Mouse (Mus musculus): Measurements from ENCODE around the gene Nrg3. TPM values are rescaled to one million over a fixed set of nuclear protein-coding genes. Genes with fewer than 3 reads are reported as not detected.
"Not testable (repeated sequence)": the region's sequence is repeated elsewhere in the genome, so short reads cannot be mapped to it uniquely, and the experiment has no call there.

The Nrg3 gene
- polyA plus RNA-seq, 1 experiment from 2014 or later = 17.0 TPM

DNA sequence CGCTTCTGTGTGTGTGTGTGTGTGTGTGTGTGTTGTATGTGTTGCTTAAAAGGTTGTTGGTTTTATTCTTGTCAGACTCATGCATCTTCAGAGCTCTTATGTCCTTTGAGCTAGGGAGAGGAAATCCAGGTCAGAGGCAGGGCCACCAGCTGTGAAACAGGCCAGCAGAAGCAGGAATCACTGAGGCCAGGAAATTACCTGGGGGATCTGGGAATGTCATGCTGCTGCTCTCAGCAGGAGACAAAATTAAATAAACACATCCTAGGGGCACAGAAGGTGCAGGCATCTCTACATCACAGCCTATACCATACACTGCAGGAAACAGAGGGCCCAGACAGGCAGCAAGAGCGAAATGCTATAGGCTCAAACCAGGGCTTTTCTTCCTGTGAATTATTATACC, 299.2 kb downstream of the Nrg3 start:
- no peaks in the 10 kb centered on the region for H3K27me3 ChIP-seq (replicated peaks)
- 0 out of 2 replicates have a peak, but pooled peaks have one; percentile 66 for ATAC-seq (ENCODE audit: low FRiP score)
- H3K9ac ChIP-seq (replicated peaks) = no peak overlapping the region
- WGBS = 75% methylated on average over 2 of the region's 2 CpGs
- H3K36me3 ChIP-seq = no peaks in the 10 kb centered on the region
- H3K4me1 ChIP-seq = peaks cover 6% of the 10 kb centered on the region; the same call in 1 of the 2 replicates
- no peak overlapping the region for H3K4me3 ChIP-seq (replicated peaks)
- no peaks in the 10 kb centered on the region for H3K9me3 ChIP-seq (replicated peaks)
- 0 out of 2 replicates have a peak overlapping the region, but pooled peaks have one; percentile 5 for H3K27ac ChIP-seq (replicated peaks)
- H3K4me2 ChIP-seq = no peak overlapping the region

DNA sequence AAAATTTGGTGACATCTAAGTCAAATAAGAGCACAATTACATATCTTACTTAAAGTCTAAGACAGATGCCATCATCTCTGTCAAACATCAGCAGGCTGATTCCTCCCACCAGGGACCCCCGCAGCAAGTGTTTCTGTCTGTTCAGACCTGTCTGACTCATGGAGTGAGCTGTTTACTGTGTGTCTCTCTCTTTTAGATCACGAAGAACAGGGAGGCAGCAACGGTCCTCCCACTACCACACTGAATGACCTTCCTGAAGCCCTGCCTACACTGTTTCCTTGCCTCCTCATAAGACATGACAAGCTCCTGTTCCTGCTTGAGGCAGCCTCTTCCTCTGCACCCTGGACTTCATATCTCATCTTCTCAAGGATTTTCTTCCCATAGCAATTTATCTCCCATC, 312.7 kb downstream of the Nrg3 start:
- no peak overlapping the region for H3K4me2 ChIP-seq
- H3K4me1 ChIP-seq = no peaks in the 10 kb centered on the region
- H3K27me3 ChIP-seq (replicated peaks) = no peaks in the 10 kb centered on the region
- H3K9me3 ChIP-seq (replicated peaks) = no peaks in the 10 kb centered on the region
- no peak overlapping the region for H3K27ac ChIP-seq (replicated peaks)
- WGBS = 80% methylated on average over 3 of the region's 3 CpGs
- no peak overlapping the region for H3K4me3 ChIP-seq (replicated peaks)
- no peak overlapping the region for H3K9ac ChIP-seq (replicated peaks)
- H3K36me3 ChIP-seq = no peaks in the 10 kb centered on the region
- no peak for ATAC-seq (ENCODE audit: low FRiP score)

DNA sequence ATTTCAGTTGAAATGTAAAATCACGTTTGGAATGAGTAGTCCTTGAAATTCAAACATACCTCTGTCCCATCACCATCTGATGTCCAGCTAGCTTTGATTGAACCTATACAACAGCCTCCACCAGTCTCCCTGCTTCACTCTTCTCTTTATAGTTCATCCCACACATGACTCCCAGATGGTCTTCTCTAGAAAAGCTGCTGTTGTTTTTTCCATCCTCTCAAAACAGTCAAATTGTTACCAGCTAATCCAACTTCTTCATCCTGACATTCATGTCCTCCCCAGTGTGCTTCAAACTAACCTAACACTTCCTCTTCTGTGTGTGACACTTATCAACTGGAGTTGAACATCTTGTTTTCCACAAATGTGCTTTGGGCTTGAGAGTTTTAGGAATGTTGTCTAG, 317.4 kb downstream of the Nrg3 start:
- H3K4me3 ChIP-seq (replicated peaks) = no peak overlapping the region
- 44% methylated on average over 1 of the region's 1 CpGs for WGBS
- H3K9me3 ChIP-seq (replicated peaks) = no peaks in the 10 kb centered on the region
- ATAC-seq (ENCODE audit: low FRiP score) = no peak
- H3K27me3 ChIP-seq (replicated peaks) = no peaks in the 10 kb centered on the region
- no peak overlapping the region for H3K27ac ChIP-seq (replicated peaks)
- H3K4me2 ChIP-seq = no peak overlapping the region
- H3K36me3 ChIP-seq = no peaks in the 10 kb centered on the region
- no peaks in the 10 kb centered on the region for H3K4me1 ChIP-seq
- no peak overlapping the region for H3K9ac ChIP-seq (replicated peaks)

DNA sequence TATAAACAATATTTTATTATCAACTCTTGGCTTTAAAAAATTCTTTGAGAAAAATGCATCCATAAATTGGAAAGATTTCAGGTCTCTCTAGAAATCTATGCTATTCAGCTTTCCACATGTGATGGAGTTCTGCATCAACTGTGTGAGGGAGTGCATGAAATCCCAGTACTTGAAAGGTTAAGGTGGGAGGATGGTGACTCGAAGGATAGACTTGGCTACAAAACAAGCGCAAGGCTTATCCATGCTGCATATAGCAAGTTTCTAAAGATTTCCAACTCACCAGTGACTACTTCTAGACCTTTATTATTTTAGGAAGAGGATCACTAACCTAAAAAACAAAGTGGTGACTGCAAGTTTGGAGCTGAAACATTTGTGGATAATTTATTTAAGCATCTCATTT, 343.1 kb downstream of the Nrg3 start:
- Histone ChIP-seq H3K4me2 (no peak overlapping the region), H3K4me1 (no peaks in the 10 kb centered on the region), H3K36me3 (no peaks in the 10 kb centered on the region), H3K27ac (replicated peaks) (no peak overlapping the region), H3K27me3 (replicated peaks) (no peaks in the 10 kb centered on the region), H3K9ac (replicated peaks) (no peak overlapping the region), H3K4me3 (replicated peaks) (no peak overlapping the region), H3K9me3 (replicated peaks) (no peaks in the 10 kb centered on the region)
- no peak for ATAC-seq (ENCODE audit: low FRiP score)
- 91% methylated on average over 2 of the region's 2 CpGs for WGBS

DNA sequence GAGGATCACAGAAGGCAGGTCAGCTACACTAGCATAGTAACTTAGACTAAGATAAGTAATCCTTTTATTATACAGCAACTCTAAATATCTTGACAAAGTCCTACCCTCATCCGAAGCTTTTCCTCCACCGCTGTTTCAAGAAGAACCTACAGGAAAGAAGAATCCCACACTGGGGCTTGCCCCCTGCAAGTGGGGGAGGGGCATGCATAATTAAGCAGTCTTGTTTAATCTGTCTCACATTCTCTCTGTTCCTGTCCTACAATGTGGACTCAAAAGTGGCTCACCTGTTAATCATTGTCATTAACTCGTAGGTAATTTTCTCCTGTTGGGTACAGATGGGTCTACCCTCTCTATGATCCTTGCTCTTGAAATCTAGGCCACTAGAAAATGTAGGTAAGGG, 354.9 kb downstream of the Nrg3 start:
- Histone ChIP-seq H3K27me3 (replicated peaks) (no peaks in the 10 kb centered on the region), H3K27ac (replicated peaks) (no peak overlapping the region), H3K4me3 (replicated peaks) (no peak overlapping the region), H3K9ac (replicated peaks) (no peak overlapping the region), H3K9me3 (replicated peaks) (no peaks in the 10 kb centered on the region), H3K4me1 (peaks cover 1% of the 10 kb centered on the region), H3K36me3 (no peaks in the 10 kb centered on the region), H3K4me2 (no peak overlapping the region)
- WGBS = 68% methylated on average over 3 of the region's 3 CpGs
- ATAC-seq (ENCODE audit: low FRiP score) = no peak

DNA sequence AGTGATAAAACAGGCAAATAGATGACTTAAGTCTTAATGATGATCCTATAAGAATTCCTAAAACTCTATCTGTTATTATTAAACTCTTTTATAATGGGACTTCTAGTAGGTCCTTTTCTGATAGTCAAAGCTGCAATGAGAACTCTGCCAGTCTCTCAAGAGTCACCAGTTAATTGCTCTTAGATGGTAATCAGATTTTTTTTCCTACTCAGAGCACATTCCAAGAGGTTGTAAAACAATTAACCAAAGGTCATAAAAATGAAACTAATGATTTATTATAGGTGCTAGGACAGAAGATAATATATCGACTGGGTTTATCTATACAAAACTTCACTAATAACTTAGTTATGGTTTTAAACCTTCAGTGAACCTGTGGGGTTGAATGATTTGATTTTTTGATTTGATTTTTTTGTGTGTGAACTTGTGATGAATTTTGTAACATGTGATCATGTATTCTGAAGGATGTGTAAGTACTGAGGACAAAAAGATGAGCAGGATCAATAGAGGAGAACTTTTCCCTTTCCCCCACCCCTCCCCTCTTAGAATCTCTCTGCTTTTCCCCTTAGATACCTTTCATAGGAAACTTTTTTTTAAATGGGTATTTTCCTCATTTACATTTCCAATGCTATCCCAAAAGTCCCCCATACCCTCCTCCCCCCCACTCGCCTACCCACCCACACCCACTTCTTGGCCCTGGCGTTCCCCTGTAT, 356.2 kb downstream of the Nrg3 start:
- not testable (repeated sequence) for ATAC-seq (ENCODE audit: low FRiP score); H3K4me1 ChIP-seq; H3K9ac ChIP-seq (replicated peaks); H3K4me3 ChIP-seq (replicated peaks); H3K36me3 ChIP-seq; H3K4me2 ChIP-seq; H3K27ac ChIP-seq (replicated peaks); H3K27me3 ChIP-seq (replicated peaks); H3K9me3 ChIP-seq (replicated peaks)
- WGBS = 56% methylated on average over 3 of the region's 3 CpGs

DNA sequence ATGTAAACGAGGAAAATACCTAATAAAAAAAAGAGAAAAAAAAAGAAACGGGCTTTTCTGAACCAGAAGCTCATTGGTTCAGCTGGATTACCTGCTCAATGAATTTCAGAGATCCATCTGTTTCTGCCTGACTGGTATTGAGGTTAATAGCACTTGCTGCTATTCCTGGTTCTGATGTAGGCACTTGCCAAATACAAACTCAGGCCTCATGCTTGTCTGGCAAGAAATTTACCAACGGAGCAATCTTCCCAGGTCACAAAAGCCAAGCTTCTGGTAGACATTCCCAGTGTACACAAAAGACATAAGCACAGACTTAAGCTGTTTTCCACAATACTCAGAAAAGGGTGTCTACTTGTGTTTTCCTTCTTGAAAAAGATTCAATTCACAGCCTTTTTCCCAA, 363.3 kb downstream of the Nrg3 start:
- H3K36me3 ChIP-seq = no peaks in the 10 kb centered on the region
- WGBS = 84% methylated on average over 3 of the region's 3 CpGs
- no peak for ATAC-seq (ENCODE audit: low FRiP score)
- no peak overlapping the region for H3K9ac ChIP-seq (replicated peaks)
- H3K4me2 ChIP-seq = no peak overlapping the region
- no peak overlapping the region for H3K4me3 ChIP-seq (replicated peaks)
- no peaks in the 10 kb centered on the region for H3K27me3 ChIP-seq (replicated peaks)
- H3K4me1 ChIP-seq = peaks cover 4% of the 10 kb centered on the region
- no peak overlapping the region for H3K27ac ChIP-seq (replicated peaks)
- no peaks in the 10 kb centered on the region for H3K9me3 ChIP-seq (replicated peaks)

DNA sequence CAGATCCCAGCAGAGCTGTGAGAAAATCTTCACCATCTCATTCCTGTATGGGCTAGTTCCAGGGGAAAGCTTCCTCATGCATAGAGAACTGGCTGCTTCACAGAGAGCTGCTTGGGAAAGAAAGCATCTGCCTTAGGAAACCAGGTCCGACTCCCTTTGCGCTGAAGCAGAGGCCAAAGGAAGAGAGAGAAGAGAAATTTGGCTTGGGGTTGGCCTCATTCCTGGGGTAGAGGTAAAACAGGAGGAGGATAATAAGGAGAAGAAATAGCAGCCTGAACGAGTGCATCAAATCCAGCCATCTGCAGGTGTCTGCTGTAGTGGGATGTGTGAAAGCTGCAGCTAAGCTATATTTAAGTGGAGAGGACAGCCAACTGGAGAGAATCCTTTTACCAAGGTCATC, 366.1 kb downstream of the Nrg3 start:
- H3K9ac ChIP-seq (replicated peaks) = no peak overlapping the region
- WGBS = 83% methylated on average over 3 of the region's 3 CpGs
- no peaks in the 10 kb centered on the region for H3K27me3 ChIP-seq (replicated peaks)
- H3K9me3 ChIP-seq (replicated peaks) = no peaks in the 10 kb centered on the region
- H3K36me3 ChIP-seq = no peaks in the 10 kb centered on the region
- no peak overlapping the region for H3K27ac ChIP-seq (replicated peaks)
- no peak overlapping the region for H3K4me2 ChIP-seq
- no peak for ATAC-seq (ENCODE audit: low FRiP score)
- H3K4me3 ChIP-seq (replicated peaks) = no peak overlapping the region
- H3K4me1 ChIP-seq = no peaks in the 10 kb centered on the region

- Histone ChIP-seq H3K27me3 (replicated peaks) (no peaks in the 10 kb centered on the region), H3K9me3 (replicated peaks) (no peaks in the 10 kb centered on the region), H3K9ac (replicated peaks) (no peak overlapping the region), H3K36me3 (no peaks in the 10 kb centered on the region), H3K4me1 (no peaks in the 10 kb centered on the region), H3K4me3 (replicated peaks) (no peak overlapping the region), H3K27ac (replicated peaks) (no peak overlapping the region), H3K4me2 (no peak overlapping the region)
- ATAC-seq (ENCODE audit: low FRiP score) = no peak
- WGBS = 72% methylated on average over 1 of the region's 1 CpGs
These were observed 377.7 kb downstream of the Nrg3 start for GRCm38 (mm10) chr14:39095219-39095618.

- H3K27me3 ChIP-seq (replicated peaks) = no peaks in the 10 kb centered on the region
- H3K9me3 ChIP-seq (replicated peaks) = no peaks in the 10 kb centered on the region
- no peak for ATAC-seq (ENCODE audit: low FRiP score)
- H3K9ac ChIP-seq (replicated peaks) = no peak overlapping the region
- no peak overlapping the region for H3K27ac ChIP-seq (replicated peaks)
- H3K4me3 ChIP-seq (replicated peaks) = no peak overlapping the region
- no peaks in the 10 kb centered on the region for H3K4me1 ChIP-seq
- H3K4me2 ChIP-seq = no peak overlapping the region
- WGBS = 68% methylated on average over 1 of the region's 1 CpGs
- H3K36me3 ChIP-seq = no peaks in the 10 kb centered on the region
These were observed 393.4 kb downstream of the Nrg3 start for GRCm38 (mm10) chr14:39079461-39079860.

- Histone ChIP-seq H3K9ac (replicated peaks) (no peak overlapping the region), H3K36me3 (no peaks in the 10 kb centered on the region), H3K4me1 (no peaks in the 10 kb centered on the region), H3K27me3 (replicated peaks) (no peaks in the 10 kb centered on the region), H3K4me3 (replicated peaks) (no peak overlapping the region), H3K27ac (replicated peaks) (no peak overlapping the region), H3K4me2 (no peak overlapping the region), H3K9me3 (replicated peaks) (no peaks in the 10 kb centered on the region)
- no peak for ATAC-seq (ENCODE audit: low FRiP score)
- 93% methylated on average over 2 of the region's 2 CpGs for WGBS
These were observed 421.3 kb downstream of the Nrg3 start for GRCm38 (mm10) chr14:39051542-39051941.

DNA sequence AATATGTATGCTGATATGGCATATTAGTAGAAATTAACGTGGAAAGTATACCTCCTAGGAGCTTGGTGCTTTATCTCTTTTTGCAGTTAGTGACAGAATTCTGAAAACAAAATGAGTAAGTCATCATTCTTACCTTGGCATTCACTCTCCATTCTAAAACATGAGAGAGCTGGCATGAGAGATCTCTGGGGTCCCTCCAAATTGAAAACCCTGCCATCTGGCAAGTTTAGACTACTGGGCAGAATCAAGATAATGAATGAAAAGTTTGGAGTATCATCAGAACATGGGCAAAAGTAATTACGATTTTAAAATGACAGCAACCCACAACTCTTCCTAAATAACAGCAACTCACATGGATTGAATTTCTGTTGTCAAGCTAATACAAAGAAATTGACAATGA, 423.9 kb downstream of the Nrg3 start:
- Histone ChIP-seq H3K36me3 (no peaks in the 10 kb centered on the region), H3K4me2 (no peak overlapping the region), H3K27me3 (replicated peaks) (no peaks in the 10 kb centered on the region), H3K4me1 (no peaks in the 10 kb centered on the region), H3K27ac (replicated peaks) (no peak overlapping the region), H3K9me3 (replicated peaks) (no peaks in the 10 kb centered on the region), H3K9ac (replicated peaks) (no peak overlapping the region), H3K4me3 (replicated peaks) (no peak overlapping the region)
- ATAC-seq (ENCODE audit: low FRiP score) = no peak
- 80% methylated on average over 2 of the region's 2 CpGs for WGBS

Measured in neural tube, embryonic 15.5 days (tissue).